Mouse (Mus musculus) lung, adult 2 months (tissue): ENCODE measurements around the gene Xxylt1. TPM values are rescaled to one million over a fixed set of nuclear protein-coding genes. Genes with fewer than 3 reads are reported as not detected.

Experiments used
- DNase-seq: peaks from one replicate; pipeline ENCODE4 v3.0.0; 2022
- H3K4me1 ChIP-seq: fragments of 200-500 bp; 2 replicates; pipeline ENCODE4 v1.6.1; 2011; ENCODE audit warnings: low read length; ENCODE audit not compliant: control insufficient read depth, insufficient read depth
- H3K4me3 ChIP-seq: fragments of 200-500 bp; replicated peaks from 2 replicates; pipeline ENCODE3; 2011; ENCODE audit warnings: low read depth, mild to moderate bottlenecking, control low read depth, low read length; ENCODE audit errors: extremely low read depth
- CTCF ChIP-seq: fragments of 200-500 bp; IDR thresholded peaks from 2 replicates; pipeline ENCODE4 v1.5.1; 2011; ENCODE audit warnings: mild to moderate bottlenecking, low read length, control low read depth; ENCODE audit not compliant: insufficient read depth
- POLR2A ChIP-seq: fragments of 200-500 bp; IDR thresholded peaks from 2 replicates; pipeline ENCODE4 v1.6.1; 2011; ENCODE audit warnings: low read depth, mild to moderate bottlenecking, control low read depth, low read length, borderline replicate concordance; ENCODE audit errors: extremely low read depth
- WGBS: fragments of 180-500 bp; shearing (Covaris S2); methylation state at CpG from one replicate; pipeline ENCODE4 v1.1.7; 2018; 5-methylcytosine and 5-hydroxymethylcytosine counted together
- polyA plus RNA-seq: library from polyadenylated mRNA; depleted of rRNA; stranded (reverse); fragments of >200 nt; gene quantifications from 2 replicates; pipeline ENCODE4 v1.2.3, GENCODE M21; 2012

Gene Xxylt1
- polyA plus RNA-seq, 1 experiment, result 21.9 TPM

GRCm38 (mm10) chr16:31047186-31047898 lies 33.9 kb downstream of the Xxylt1 start:
- no peak for TF ChIP-seq POLR2A
- TF ChIP-seq CTCF, result no peak
- DNase-seq, result no peak
- Histone ChIP-seq H3K4me1 (peaks cover 3% of the 10 kb centered on the region; the same call in 1 of the 2 replicates), H3K4me3 (no peak overlapping the region)
- 82% methylated on average over 10 of the region's 10 CpGs for WGBS

- no peak for TF ChIP-seq CTCF
- TF ChIP-seq POLR2A, result no peak
- Histone ChIP-seq H3K4me1 (peaks cover 3% of the 10 kb centered on the region; the same call in 1 of the 2 replicates), H3K4me3 (no peak overlapping the region)
- no peak for DNase-seq
- WGBS, result 51% methylated on average over 14 of the region's 14 CpGs
These were observed 35.0 kb downstream of the Xxylt1 start for GRCm38 (mm10) chr16:31046217-31046659.

- WGBS, result 67% methylated on average over 5 of the region's 5 CpGs
- no peak overlapping the region for H3K4me3 ChIP-seq
- TF ChIP-seq CTCF, result no peak
- no peak for TF ChIP-seq POLR2A
- DNase-seq, result no peak
- peaks cover 3% of the 10 kb centered on the region; the same call in 1 of the 2 replicates for H3K4me1 ChIP-seq
These were observed 36.0 kb downstream of the Xxylt1 start for GRCm38 (mm10) chr16:31045211-31045610.

- no peak for DNase-seq
- TF ChIP-seq CTCF (no peak), POLR2A (no peak)
- Histone ChIP-seq H3K4me1 (peaks cover 3% of the 10 kb centered on the region; the same call in 1 of the 2 replicates), H3K4me3 (no peak overlapping the region)
- 70% methylated on average over 5 of the region's 5 CpGs for WGBS
These were observed 38.1 kb downstream of the Xxylt1 start for GRCm38 (mm10) chr16:31043136-31043535.

GRCm38 (mm10) chr16:31041566-31041965 lies 39.7 kb downstream of the Xxylt1 start:
- H3K4me1 ChIP-seq, result peaks cover 2% of the 10 kb centered on the region; the same call in 1 of the 2 replicates
- WGBS, result 97% methylated on average over 2 of the region's 2 CpGs
- H3K4me3 ChIP-seq, result no peak overlapping the region
- TF ChIP-seq CTCF (no peak), POLR2A (no peak)
- DNase-seq, result no peak

- no peak for TF ChIP-seq CTCF
- TF ChIP-seq POLR2A, result no peak
- Histone ChIP-seq H3K4me1 (peaks cover 4% of the 10 kb centered on the region), H3K4me3 (no peak overlapping the region)
- 58% methylated on average over 9 of the region's 9 CpGs for WGBS
- no peak for DNase-seq
These were observed 41.3 kb downstream of the Xxylt1 start for GRCm38 (mm10) chr16:31039803-31040459.

GRCm38 (mm10) chr16:31037431-31037830 lies 43.8 kb downstream of the Xxylt1 start:
- 97% methylated on average over 1 of the region's 1 CpGs for WGBS
- no peak for DNase-seq
- Histone ChIP-seq H3K4me1 (peaks cover 7% of the 10 kb centered on the region), H3K4me3 (no peak overlapping the region)
- TF ChIP-seq POLR2A (no peak), CTCF (no peak)

GRCm38 (mm10) chr16:31035651-31036245 lies 45.5 kb downstream of the Xxylt1 start:
- WGBS, result 74% methylated on average over 8 of the region's 8 CpGs
- TF ChIP-seq CTCF (no peak), POLR2A (no peak)
- no peak for DNase-seq
- Histone ChIP-seq H3K4me1 (peaks cover 7% of the 10 kb centered on the region), H3K4me3 (no peak overlapping the region)

GRCm38 (mm10) chr16:31035235-31035634 lies 46.0 kb downstream of the Xxylt1 start:
- no peak for DNase-seq
- H3K4me3 ChIP-seq, result no peak overlapping the region
- 50% methylated on average over 7 of the region's 7 CpGs for WGBS
- TF ChIP-seq POLR2A (no peak), CTCF (no peak)
- H3K4me1 ChIP-seq, result peaks cover 8% of the 10 kb centered on the region
